Mouse (Mus musculus) thymus, postnatal 14 days (tissue): ENCODE measurements at regions not wholly inside any gene's neighbourhood (a gene's known extent, or its start where the extent isn't known, plus 50 kb on each side); places are given as distances from the start of the nearest gene placed in this dataset.

ENCODE experiments used
- DNase-seq: peaks from one replicate; pipeline ENCODE4 v3.0.0; 2021

DNA sequence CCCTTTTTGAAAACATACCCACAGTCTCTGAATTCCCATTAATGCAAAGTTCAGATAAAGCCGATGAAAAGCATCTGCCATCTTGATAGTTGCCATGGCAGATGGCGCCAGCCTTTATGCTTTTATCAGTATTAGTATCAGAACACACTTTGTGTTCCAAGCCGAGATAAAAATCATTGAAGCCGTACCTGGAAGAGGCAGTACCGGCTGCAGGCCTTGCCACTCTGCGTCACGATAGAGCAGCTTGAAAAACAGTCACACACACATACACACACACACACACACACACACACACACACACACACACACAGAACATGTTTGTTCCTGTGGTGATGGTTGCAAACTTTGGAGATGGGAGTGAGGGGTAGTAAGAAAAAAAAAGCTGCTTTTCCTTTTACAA, 306.2 kb downstream of the Satb1 start:
- DNase-seq: no peak

DNA sequence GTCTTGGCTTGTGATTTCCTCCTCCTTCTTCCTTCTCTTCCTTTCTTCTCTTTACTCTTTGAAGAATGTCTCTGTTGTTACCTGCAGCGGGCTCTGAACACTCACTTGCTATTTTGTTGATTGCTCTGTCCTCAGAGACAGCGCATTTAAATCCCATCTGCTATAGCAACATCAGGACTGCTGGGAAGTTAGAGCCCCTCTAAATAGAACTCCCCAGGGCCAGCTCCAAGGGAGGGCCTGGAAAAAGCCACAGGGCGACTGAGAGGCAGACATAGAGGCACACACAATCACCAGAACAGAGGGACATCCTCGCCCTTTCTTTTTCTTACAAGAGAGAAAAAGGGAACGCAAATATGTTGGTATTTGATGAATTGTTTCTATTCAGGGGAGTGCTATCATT, 306.6 kb downstream of the Satb1 start:
- DNase-seq: no peak

GRCm38 (mm10) chr17:51526021-51526420, 307.1 kb downstream of the Satb1 start:
- DNase-seq: no peak

GRCm38 (mm10) chr17:51525219-51525618, 307.9 kb downstream of the Satb1 start:
- DNase-seq: no peak

- no peak for DNase-seq
Measured at GRCm38 (mm10) chr17:51511917-51512316, 321.2 kb downstream of the Satb1 start.

DNA sequence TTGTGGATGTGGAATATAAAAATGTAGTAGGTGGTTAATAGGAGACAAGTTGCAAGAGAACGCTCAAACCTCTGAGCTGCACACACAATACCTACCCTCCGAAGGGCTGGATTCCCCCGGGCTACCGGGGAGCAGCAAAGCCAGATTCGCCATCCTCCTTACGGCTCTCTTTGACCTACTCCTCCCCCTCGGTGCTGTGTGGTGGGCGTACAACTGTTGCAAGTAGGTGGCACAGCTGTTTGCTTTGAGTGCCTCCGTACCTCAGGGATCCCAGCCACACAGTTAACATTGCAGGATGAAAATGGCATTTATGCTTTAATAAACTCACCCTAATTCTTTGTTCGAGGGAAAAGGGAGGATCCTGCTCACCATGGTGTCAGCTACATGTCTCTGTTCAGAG, 321.6 kb upstream of the Tbc1d5 start:
- DNase-seq: no peak

- DNase-seq: no peak
Measured at GRCm38 (mm10) chr17:51499541-51499940, 320.4 kb upstream of the Tbc1d5 start.

- no peak for DNase-seq
Measured at GRCm38 (mm10) chr17:51495038-51495437, 315.9 kb upstream of the Tbc1d5 start.

GRCm38 (mm10) chr17:51489386-51489785, 310.2 kb upstream of the Tbc1d5 start:
- no peak for DNase-seq

DNA sequence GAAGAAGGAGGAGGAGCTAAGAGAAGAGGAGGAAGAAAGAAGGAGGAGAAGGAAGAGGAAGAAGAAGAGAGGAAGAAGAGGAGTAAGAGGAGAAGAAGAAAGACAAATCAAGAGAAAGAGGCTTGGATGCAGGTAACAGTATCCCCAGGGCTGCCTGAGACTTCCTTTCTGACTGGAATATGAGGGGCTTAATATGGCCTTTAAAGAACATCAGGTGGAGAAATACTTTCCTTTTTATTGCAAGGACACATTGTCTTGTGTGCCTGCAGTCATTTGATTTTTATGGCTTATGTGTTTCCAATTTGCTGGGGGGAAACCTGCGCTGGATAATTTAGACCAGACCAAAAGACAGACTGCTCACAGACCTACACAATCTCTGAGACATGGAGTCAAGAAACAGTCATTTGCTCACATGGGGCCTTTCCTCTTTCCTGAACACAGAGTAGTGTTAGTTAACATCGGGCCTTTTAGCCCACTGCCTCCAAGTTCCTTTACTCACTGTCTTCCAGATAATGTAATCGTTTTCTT, 308.8 kb upstream of the Tbc1d5 start:
- DNase-seq: no peak

GRCm38 (mm10) chr17:51477810-51478209, 298.7 kb upstream of the Tbc1d5 start:
- peak; percentile 14 for DNase-seq

DNA sequence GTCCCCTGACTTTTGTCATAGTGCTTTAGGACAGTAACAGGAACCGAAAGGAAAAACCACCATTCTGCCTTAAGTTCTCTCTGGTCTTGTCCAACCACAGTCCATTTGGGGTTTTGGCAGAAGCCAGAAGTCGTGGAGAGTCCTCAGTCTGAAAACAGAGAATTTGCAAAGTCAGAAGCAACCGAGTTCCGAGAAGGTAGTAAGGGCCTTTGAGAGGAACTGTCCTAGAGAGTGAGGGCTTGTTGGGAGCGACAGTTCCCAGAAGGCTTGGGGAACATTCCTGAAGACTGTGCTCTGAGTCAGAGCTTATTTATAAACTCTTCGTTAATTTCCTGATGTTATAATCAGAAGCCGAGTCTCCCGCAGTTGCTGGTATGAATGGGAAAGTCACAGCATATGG, 298.3 kb upstream of the Tbc1d5 start:
- no peak for DNase-seq

DNA sequence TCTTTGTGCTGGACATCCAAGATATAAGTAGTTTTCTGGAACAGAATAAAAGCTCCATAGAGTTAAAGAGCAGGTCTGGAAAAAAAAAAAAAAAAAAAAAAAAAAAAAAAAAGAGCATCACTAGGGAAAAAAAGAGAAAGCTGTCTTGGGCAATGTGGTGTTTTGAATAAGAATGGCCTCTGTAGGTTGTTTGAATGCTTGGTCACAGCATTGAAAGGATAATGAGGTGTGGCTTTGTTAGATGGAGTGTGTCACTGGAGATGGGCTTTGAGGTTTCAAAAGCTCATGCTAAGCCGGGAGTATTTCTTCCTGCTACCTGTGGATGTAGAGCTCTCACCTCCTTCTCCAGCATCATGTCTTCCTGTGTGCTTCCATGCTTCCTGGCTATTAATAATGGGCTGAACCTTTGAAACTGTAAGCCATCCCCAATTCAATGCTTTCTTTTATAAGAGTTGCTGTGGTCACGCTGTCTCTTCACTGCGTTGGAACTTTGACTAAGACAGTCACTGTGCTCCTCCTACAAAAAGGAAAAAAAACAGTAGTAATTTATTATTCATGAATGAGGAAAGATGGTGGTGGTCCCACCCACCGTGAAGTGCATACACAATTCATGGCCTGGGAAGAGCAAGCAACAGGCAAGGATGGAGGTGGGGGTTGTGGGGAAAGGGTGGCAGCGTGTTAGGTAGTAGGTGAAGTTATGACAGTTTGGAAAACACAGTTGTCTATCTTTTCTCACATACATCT, 283.2 kb upstream of the Tbc1d5 start:
- no peak for DNase-seq

GRCm38 (mm10) chr17:51461248-51461647, 282.1 kb upstream of the Tbc1d5 start:
- DNase-seq: no peak

GRCm38 (mm10) chr17:51459119-51459518, 280.0 kb upstream of the Tbc1d5 start:
- DNase-seq: no peak

GRCm38 (mm10) chr17:51415746-51416145, 236.6 kb upstream of the Tbc1d5 start:
- no peak for DNase-seq

DNA sequence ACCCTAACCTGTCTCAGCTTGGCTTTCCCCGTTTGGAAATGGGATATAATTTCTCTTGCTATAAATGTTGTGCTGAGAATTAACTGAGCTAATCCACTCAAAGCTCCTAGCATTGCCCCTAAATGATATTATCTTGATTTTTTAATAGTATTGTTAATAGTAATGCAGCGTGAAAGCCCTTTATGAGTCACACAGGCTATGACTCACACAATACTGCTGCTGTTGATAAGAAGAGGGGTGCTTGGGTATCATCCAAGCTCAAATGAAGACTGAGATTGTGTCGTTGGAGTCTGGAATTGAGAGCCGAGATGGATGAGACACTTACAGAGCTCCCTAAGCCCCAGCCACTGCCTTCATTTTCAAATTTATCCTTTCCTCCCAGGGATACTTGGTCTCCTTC, 235.2 kb upstream of the Tbc1d5 start:
- DNase-seq: no peak

DNA sequence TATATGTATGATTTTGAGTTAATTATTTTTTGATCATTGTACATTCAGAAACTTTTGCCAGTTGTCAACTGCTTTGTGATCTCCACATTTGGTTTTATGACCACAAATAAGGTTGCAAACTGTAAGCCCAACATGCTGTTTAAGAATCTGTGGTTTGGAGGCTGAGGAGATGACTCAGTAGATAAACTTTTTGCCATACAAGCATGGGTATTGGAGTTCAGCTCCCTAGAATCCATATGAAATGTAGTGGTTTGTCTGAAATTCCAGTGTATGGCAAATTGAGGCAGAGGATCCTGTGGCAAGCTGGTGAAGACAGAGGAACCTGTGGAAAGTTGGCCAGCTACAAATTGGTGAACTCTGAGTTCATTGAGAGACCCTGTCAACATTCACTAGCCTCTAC, 234.6 kb upstream of the Tbc1d5 start:
- no peak for DNase-seq

GRCm38 (mm10) chr17:51411545-51412094, 232.5 kb upstream of the Tbc1d5 start:
- DNase-seq: no peak

DNA sequence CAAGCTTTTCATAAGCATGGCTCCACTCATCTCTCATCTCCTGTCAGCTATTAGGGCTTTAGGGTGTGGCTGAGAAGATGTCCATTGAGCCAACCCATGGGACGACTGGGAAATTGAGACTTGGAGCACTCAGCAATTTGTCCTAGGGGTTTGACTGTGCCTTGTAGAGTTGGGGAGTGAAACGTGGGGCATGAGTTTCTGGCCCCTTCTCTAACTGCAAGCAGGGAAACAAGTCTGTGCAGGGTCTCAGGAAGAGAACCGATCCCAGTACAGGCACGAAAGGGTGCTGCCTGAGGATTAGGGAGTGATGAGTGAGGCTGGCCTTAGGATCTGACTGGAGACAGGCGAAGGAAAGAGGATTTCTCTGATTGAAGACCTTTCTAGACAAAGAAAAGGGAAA, 229.7 kb upstream of the Tbc1d5 start:
- peak; percentile 38 for DNase-seq

GRCm38 (mm10) chr17:51408367-51408766, 229.2 kb upstream of the Tbc1d5 start:
- DNase-seq: peak; percentile 87

GRCm38 (mm10) chr17:51407046-51407445, 227.9 kb upstream of the Tbc1d5 start:
- DNase-seq: peak; percentile 80

DNA sequence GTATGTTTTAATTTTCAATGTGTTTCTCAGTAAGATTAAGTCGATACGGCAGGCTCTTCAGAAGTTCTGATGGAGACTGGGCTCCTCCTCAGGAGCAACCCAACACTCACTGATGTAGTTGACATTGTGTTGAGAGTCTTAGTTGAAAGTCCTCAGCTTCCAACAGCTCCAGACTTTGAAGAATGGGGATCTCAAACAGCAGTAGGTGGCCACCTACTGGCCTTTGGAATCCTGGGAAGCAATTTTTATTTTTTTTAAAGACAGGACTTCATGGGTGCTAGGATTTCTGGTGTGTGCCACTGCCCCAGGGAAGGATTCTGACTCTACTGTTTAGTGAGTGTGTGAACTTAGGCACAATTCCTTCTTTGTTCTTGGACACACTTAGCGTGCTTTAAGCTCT, 225.9 kb upstream of the Tbc1d5 start:
- no peak for DNase-seq

DNA sequence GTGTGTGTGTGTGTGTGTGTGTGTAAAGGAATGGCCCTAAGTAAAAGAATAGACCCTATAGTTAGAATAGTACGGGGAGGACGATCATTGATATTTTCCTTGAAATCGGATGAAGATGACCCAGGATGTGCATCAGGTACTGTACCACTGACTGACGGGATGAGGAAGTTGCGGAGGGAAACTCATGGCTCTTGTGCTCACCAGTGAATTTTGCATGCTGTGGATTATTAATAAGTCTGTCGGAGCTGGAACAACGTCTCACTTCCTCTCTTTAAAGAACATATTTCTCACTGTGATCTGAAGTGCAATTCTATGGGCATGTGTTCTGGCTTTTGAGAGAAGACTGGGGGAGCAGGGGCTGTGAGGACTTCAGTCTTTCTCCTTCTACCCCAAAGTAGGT, 218.8 kb upstream of the Tbc1d5 start:
- no peak for DNase-seq

DNA sequence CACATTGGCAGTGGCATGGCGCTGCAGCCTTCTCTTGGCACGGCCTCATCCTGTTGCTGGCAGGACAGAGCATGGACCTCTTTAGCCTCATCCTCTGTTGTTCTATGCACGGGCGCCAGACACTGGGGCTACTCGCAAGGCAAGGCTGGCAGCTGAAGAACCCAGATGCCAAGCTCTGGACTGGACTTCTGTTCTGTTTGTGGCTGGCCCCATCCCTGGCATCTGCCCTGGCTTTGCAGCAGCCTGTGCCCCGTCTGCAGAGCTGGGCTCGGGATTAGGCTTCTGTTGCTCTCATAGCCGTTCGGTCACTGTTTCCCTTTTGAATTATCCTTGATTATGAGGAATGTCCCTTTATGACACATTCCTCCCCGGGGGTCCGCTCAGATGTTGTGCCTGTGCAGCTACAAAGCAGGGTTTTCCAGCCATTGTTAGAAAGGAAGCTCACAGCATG, 214.6 kb upstream of the Tbc1d5 start:
- DNase-seq: no peak
